Mouse (Mus musculus) MEL (cell line): ENCODE data around the gene Bin2.

Source experiments
- JUND ChIP-seq: IDR thresholded peaks from 2 replicates; pipeline ENCODE4 v1.6.1; 2011; ENCODE audit warnings: low read depth, mild to moderate bottlenecking, improper control_type of control experiment, low read length
- ZC3H11A ChIP-seq: IDR thresholded peaks from 2 replicates; pipeline ENCODE4 v1.6.1; 2012; ENCODE audit warnings: low read depth, mild to moderate bottlenecking, inconsistent platforms, low read length, improper control_type of control experiment
- ZMIZ1 ChIP-seq: IDR thresholded peaks from 2 replicates; pipeline ENCODE4 v1.6.1; 2012; ENCODE audit warnings: low read depth, mild to moderate bottlenecking, inconsistent platforms, low read length, improper control_type of control experiment, moderate library complexity

DNA sequence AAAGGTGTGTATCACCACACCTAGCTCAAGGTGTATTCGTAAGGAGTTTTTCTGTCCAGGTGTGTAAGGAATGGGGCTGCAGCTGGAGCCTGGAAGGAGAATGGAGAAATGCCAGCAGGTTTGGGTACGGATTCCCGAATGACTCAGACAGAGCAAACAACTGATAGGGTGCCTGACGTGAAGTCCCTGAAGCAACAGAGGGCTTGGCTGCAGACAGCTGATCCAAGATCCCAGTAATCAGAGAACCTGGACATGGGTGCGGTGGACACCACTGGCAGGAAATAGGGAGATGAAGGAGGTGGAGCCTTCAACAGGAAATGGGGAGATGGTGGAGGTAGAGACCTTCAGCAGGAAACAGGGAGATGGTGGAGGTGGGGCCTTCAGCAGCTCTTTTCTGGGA is 37.0 kb downstream of the Bin2 start:
- no peak for TF ChIP-seq JUND
- no peak for TF ChIP-seq ZC3H11A
- no peak for TF ChIP-seq ZMIZ1
